20 mouse cellular contexts compared by ENCODE assay signal in the genomic region with DNA sequence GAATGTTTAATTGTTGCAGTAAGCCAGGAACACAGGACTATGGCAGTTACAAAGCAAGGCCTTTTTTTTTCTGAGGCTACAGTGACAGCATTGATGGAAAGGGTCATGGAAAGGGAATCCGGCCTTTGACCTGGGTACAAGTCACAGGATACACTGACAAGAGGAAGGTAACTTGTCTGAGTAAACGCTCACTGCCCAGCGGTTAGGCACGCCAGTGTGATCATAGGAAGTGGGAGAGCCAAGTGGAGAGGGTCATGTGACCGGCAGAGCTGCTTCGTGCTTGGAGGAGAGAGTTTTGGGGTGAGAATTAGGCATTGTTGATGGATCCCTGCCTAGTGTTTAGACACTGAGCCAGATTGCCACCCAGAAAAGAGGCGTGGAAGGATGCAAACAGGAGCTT.
DNase-seq lines count a peak whose midpoint lies in the region; ATAC-seq and TF ChIP-seq lines count a peak whose summit lies in the region.
"Had no signal": no experiment of that assay in that cellular context is flagged by ENCODE, and none has a peak within 500 bp of the region (broad histone marks: within the 10 kb centered on the region; RNA-seq: fewer than 3 reads in every experiment).

No protein-coding gene starts in this region.

- H3K27me3 ChIP-seq in kidney, postnatal 0 days (ENCODE audit: insufficient read depth, low read length): no peaks in the 10 kb centered on the region
- H3K27me3 ChIP-seq in intestine, postnatal 0 days (replicated peaks; ENCODE audit: control insufficient read depth, insufficient read depth, low read length): no peaks in the 10 kb centered on the region
- H3K27me3 ChIP-seq: forebrain, embryonic 15.5 days; heart, embryonic 15.5 days had no signal

- no peaks in the 10 kb centered on the region for H3K36me3 ChIP-seq in kidney, postnatal 0 days (ENCODE audit: insufficient read depth, low read length)
- no peaks in the 10 kb centered on the region for H3K36me3 ChIP-seq in intestine, postnatal 0 days (ENCODE audit: control insufficient read depth, insufficient read depth)
- H3K36me3 ChIP-seq: embryonic facial prominence, embryonic 12.5 days; forebrain, embryonic 15.5 days; heart, embryonic 15.5 days; hindbrain, embryonic 10.5 days had no signal

- no peak overlapping the region for H3K4me2 ChIP-seq in kidney, postnatal 0 days (ENCODE audit: low read length)
- H3K4me2 ChIP-seq in intestine, postnatal 0 days (replicated peaks; ENCODE audit: low read depth): no peak overlapping the region
- H3K4me2 ChIP-seq: embryonic facial prominence, embryonic 12.5 days; forebrain, embryonic 15.5 days; heart, embryonic 11.5 days; heart, embryonic 15.5 days; hindbrain, embryonic 14.5 days had no signal

- peak; percentile 19 for DNase-seq in embryo, embryonic 9.5 days (ENCODE audit: extremely low spot score)
- DNase-seq in embryo, embryonic 10.5 days (ENCODE audit: low spot score): no peak
- DNase-seq in kidney, postnatal 0 days (ENCODE audit: low spot score): peak; percentile 34
- DNase-seq in kidney, adult 18-20 months: no peak
- DNase-seq in lung, postnatal 10 days: peak; percentile 16
- DNase-seq in lung, postnatal 36 days: no peak
- DNase-seq in yolk sac, embryonic 10.5 days (ENCODE audit: low spot score): peak; percentile 45
- DNase-seq: adrenal gland, adult 2 months; adrenal gland, postnatal 36 days; cerebellum, adult 2 months; gastrocnemius, postnatal 36 days; heart, adult 2 months; heart, postnatal 14 days had no signal

- H3K9ac ChIP-seq in kidney, postnatal 0 days (ENCODE audit: low read depth, low read length): no peak overlapping the region
- H3K9ac ChIP-seq in intestine, postnatal 0 days (ENCODE audit: low read depth, low read length): no peak overlapping the region
- H3K9ac ChIP-seq: embryonic facial prominence, embryonic 12.5 days; forebrain, embryonic 15.5 days; heart, embryonic 15.5 days; hindbrain, embryonic 14.5 days had no signal

- no peaks in the 10 kb centered on the region for H3K9me3 ChIP-seq in kidney, postnatal 0 days (replicated peaks; ENCODE audit: low read length)
- H3K9me3 ChIP-seq in intestine, postnatal 0 days (ENCODE audit: control insufficient read depth): 0 out of 2 replicates have a peak, but pooled peaks cover 2% of the 10 kb centered on the region
- H3K9me3 ChIP-seq: embryonic facial prominence, embryonic 12.5 days; forebrain, embryonic 15.5 days had no signal

- 32% methylated on average over 7 of the region's 7 CpGs for WGBS in kidney, postnatal 0 days
- 59% methylated on average over 7 of the region's 7 CpGs for WGBS in intestine, postnatal 0 days

- no peak for ATAC-seq in kidney, postnatal 0 days (replicated peaks; ENCODE audit: low FRiP score, low read depth)
- ATAC-seq in intestine, postnatal 0 days: no peak
- ATAC-seq: forebrain, embryonic 15.5 days had no signal

- TF ChIP-seq CTCF in kidney, postnatal 0 days (IDR thresholded peaks at IDR 0.05; ENCODE audit: low read depth): no peak
- TF ChIP-seq CTCF in intestine, postnatal 0 days (IDR thresholded peaks at IDR 0.05; ENCODE audit: low read depth): no peak

- no peak overlapping the region for H3K4me3 ChIP-seq in kidney, postnatal 0 days (replicated peaks; ENCODE audit: low read depth, low read length)
- H3K4me3 ChIP-seq in intestine, postnatal 0 days (ENCODE audit: low read depth, low read length): no peak overlapping the region
- H3K4me3 ChIP-seq: embryonic facial prominence, embryonic 12.5 days; forebrain, embryonic 15.5 days; heart, adult 2 months; heart, embryonic 15.5 days; hindbrain, embryonic 10.5 days had no signal

- H3K4me1 ChIP-seq in kidney, postnatal 0 days (replicated peaks; ENCODE audit: insufficient read depth, low read length): no peaks in the 10 kb centered on the region
- no peaks in the 10 kb centered on the region for H3K4me1 ChIP-seq in intestine, postnatal 0 days (replicated peaks; ENCODE audit: control insufficient read depth, insufficient read depth, low read length)
- H3K4me1 ChIP-seq: forebrain, embryonic 15.5 days had no signal

- no peak overlapping the region for H3K27ac ChIP-seq in kidney, postnatal 0 days
- H3K27ac ChIP-seq in intestine, postnatal 0 days (ENCODE audit: low read depth, low read length): no peak overlapping the region
- H3K27ac ChIP-seq: embryonic facial prominence, embryonic 12.5 days; forebrain, embryonic 15.5 days; heart, adult 2 months; heart, embryonic 15.5 days; hindbrain, embryonic 10.5 days; hindbrain, embryonic 14.5 days had no signal

Comparison
In these comparisons a context has a peak if more than half of its experiments do, and no peak if none do; other contexts are left out.
1. DNase-seq: peak in embryo, embryonic 9.5 days (single experiment), kidney, postnatal 0 days (single experiment), lung, postnatal 10 days (single experiment) and yolk sac, embryonic 10.5 days (single experiment); none in embryo, embryonic 10.5 days (single experiment), kidney, adult 18-20 months (single experiment) and lung, postnatal 36 days (single experiment).